Mouse (Mus musculus) olfactory bulb, adult 2 months (tissue): ENCODE data around the gene Taok1. TPM values are rescaled to one million over a fixed set of nuclear protein-coding genes. Genes with fewer than 3 reads are reported as not detected.
A peak's percentile ranks its signal among the peaks of the same experiment; 100 is the strongest.

Experiments
- H3K27ac ChIP-seq: fragments of 200-500 bp; 2 replicates; pipeline ENCODE4 v1.5.1; 2012; ENCODE audit warnings: low read depth, low read length; ENCODE audit not compliant: insufficient read depth
- H3K4me1 ChIP-seq: fragments of 200-500 bp; 2 replicates; pipeline ENCODE4 v1.6.1; 2012; ENCODE audit warnings: low read length; ENCODE audit not compliant: control insufficient read depth, insufficient read depth
- H3K4me3 ChIP-seq: fragments of 200-500 bp; 2 replicates; pipeline ENCODE4 v1.5.1; 2012; ENCODE audit warnings: mild to moderate bottlenecking, low read depth, low read length, moderate library complexity; ENCODE audit not compliant: insufficient read depth
- CTCF ChIP-seq: fragments of 200-500 bp; IDR thresholded peaks from 2 replicates; pipeline ENCODE4 v1.5.1; 2012; ENCODE audit warnings: low read depth, mild to moderate bottlenecking, low read length, moderate library complexity; ENCODE audit not compliant: insufficient read depth
- POLR2A ChIP-seq: fragments of 200-500 bp; IDR thresholded peaks from 2 replicates; pipeline ENCODE4 v1.6.1; 2012; ENCODE audit warnings: mild to moderate bottlenecking, low read depth, low read length, moderate library complexity; ENCODE audit not compliant: insufficient read depth
- WGBS: fragments of 180-500 bp; shearing (Covaris S2); methylation state at CpG from one replicate; pipeline ENCODE4 v1.1.7; 2018; 5-methylcytosine and 5-hydroxymethylcytosine counted together
- polyA plus RNA-seq: library from polyadenylated mRNA; stranded (reverse); fragments of >200 nt; gene quantifications from 2 replicates; pipeline ENCODE4 v1.2.4, GENCODE M21; 2012; ENCODE audit warnings: low replicate concordance; ENCODE audit not compliant: missing spikeins, insufficient read depth, insufficient read length

The Taok1 gene
- polyA plus RNA-seq, 1 experiment: 34.1 TPM

GRCm38 (mm10) chr11:77514281-77514831 is 93.3 kb downstream of the Taok1 start:
- H3K27ac ChIP-seq: no peak overlapping the region
- 29% methylated on average over 19 of the region's 19 CpGs for WGBS
- peak overlapping the region; percentile 45; the same call in 1 of the 2 replicates for H3K4me3 ChIP-seq
- peaks cover 29% of the 10 kb centered on the region for H3K4me1 ChIP-seq
- no peak for TF ChIP-seq POLR2A
- no peak for TF ChIP-seq CTCF

- Histone ChIP-seq H3K27ac (no peak overlapping the region), H3K4me3 (peak overlapping the region; percentile 43), H3K4me1 (peaks cover 31% of the 10 kb centered on the region)
- no peak for TF ChIP-seq POLR2A
- no peak for TF ChIP-seq CTCF
- 45% methylated on average over 10 of the region's 10 CpGs for WGBS
Observed at GRCm38 (mm10) chr11:77513811-77514170, 93.8 kb downstream of the Taok1 start.

DNA sequence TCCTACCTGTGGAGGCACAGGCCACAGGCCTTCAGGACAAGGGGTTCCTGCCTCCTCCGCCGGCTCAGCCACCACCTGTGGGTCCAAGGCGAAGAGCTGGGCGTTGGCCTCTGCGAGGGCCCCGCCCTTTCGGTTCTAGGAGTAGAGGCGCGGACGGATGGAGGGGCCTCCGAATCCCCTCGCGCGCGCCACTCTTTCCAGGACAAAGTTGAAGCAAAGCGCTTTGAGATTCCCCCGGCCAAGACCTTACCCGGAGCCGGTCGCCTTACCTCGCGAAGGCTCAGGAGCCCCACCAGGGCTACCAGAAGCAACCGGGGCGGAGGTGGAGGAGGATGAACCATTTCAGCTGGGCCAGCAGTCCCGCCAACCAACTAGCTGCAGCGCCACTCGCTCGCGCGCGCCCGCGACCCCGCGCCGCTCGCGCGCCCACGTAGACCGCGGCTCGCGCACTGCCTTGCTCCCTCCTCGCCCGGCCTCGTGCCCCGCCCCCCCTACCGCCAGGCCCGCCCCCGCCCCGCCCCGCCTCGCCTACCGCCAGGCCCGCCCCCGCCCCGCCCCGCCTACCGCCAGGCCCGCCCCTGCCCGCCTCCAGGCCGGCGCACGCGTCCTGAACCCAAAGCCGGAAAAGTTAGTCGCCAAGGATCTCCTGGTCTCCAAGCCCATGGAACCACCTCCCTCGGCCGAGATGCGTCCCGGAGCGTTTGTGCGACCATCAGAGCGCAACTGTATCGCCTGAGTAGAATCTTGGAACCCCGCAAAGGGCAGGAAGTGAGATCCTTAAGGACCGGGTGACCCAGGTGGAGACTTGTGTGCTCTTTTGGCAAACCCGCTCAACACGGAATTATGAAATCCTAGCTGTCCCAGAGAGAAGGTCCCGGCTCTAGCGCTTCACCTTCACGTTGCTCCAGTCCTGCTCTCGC is 94.5 kb downstream of the Taok1 start:
- no peak for TF ChIP-seq POLR2A
- no peak for TF ChIP-seq CTCF
- Histone ChIP-seq H3K27ac (peak overlapping the region; percentile 16; the same call in 1 of the 2 replicates), H3K4me3 (peak overlapping the region; percentile 81), H3K4me1 (peaks cover 38% of the 10 kb centered on the region)
- 3% methylated on average over 81 of the region's 84 CpGs for whole genome bisulfite sequencing

GRCm38 (mm10) chr11:77511336-77511735 is 96.3 kb downstream of the Taok1 start:
- H3K4me3 ChIP-seq: no peak overlapping the region
- WGBS: 88% methylated on average over 5 of the region's 5 CpGs
- H3K4me1 ChIP-seq: peaks cover 39% of the 10 kb centered on the region
- H3K27ac ChIP-seq: no peak overlapping the region
- TF ChIP-seq POLR2A (no peak), CTCF (no peak)

DNA sequence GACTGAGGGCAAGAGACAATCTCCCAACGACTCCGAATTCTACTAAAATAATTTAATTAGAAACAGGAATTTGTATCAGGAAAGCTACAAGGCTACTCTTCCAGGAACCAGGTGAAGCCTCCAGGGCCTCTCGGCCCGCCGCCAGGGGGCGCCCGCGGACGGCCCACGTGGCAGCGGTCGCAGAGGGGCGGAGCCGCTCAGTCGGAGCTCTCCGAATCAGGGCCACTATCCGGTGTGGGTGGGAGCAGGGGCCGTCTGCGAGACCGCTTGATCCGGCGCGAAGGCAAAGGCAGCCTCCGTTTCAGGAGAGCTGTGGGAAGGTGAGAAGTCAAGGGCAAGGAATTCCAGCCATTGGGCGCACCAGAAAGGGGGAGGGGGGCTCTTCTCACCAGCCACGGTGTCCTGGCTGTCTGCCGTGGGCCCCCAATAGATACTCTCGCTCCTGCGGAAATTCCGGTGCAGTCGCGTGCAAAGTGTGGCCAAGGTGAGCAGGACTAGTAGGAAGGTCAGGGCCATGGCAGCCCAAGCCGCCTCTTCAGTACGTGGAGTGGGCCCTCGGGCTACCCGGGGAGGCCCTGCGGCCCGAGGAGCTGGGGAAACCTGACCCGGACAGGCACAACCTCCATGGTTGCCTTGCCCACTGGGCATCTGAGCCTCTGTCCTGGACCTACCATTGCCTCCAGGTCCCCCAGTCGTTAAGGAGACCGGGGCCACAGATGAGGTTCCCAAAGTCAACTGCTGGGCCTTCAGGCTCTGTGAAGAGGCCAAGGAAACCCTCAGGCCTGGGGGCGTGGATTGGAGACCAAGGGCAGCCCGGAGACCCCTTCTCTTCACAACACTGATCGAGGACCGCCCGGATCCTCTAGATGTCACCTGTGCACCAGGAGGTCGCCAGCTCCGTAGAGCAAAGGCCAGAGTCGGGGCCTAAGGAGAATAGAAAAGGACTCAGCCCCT is 99.3 kb downstream of the Taok1 start:
- 21% methylated on average over 49 of the region's 49 CpGs for WGBS
- H3K4me3 ChIP-seq: peak overlapping the region; percentile 54
- peaks cover 22% of the 10 kb centered on the region for H3K4me1 ChIP-seq
- TF ChIP-seq CTCF (peak; percentile 85), POLR2A (0 out of 2 replicates have a peak, but pooled peaks have one; percentile 27)
- H3K27ac ChIP-seq: no peak overlapping the region

GRCm38 (mm10) chr11:77507426-77507825 is 100.2 kb downstream of the Taok1 start:
- WGBS: 76% methylated on average over 4 of the region's 4 CpGs
- Histone ChIP-seq H3K4me1 (peaks cover 16% of the 10 kb centered on the region), H3K4me3 (no peak overlapping the region), H3K27ac (no peak overlapping the region)
- no peak for TF ChIP-seq POLR2A
- TF ChIP-seq CTCF: 0 out of 2 replicates have a peak, but pooled peaks have one; percentile 6

- 85% methylated on average over 6 of the region's 6 CpGs for WGBS
- Histone ChIP-seq H3K4me1 (peaks cover 15% of the 10 kb centered on the region), H3K27ac (no peak overlapping the region), H3K4me3 (no peak overlapping the region)
- TF ChIP-seq POLR2A (no peak), CTCF (no peak; the same call in 1 of the 2 replicates)
Observed at GRCm38 (mm10) chr11:77506941-77507340, 100.7 kb downstream of the Taok1 start.

GRCm38 (mm10) chr11:77506273-77506672 is 101.3 kb downstream of the Taok1 start:
- WGBS: 79% methylated on average over 14 of the region's 14 CpGs
- Histone ChIP-seq H3K4me1 (peaks cover 15% of the 10 kb centered on the region), H3K27ac (no peak overlapping the region), H3K4me3 (no peak overlapping the region)
- no peak for TF ChIP-seq POLR2A
- TF ChIP-seq CTCF: no peak
